Mouse (Mus musculus) stomach, postnatal 0 days (tissue): ENCODE measurements around the gene Stoml2.

Experiments used
- CTCF ChIP-seq: IDR thresholded peaks from 2 replicates; pipeline ENCODE4 v1.5.1; 2016; ENCODE audit warnings: antibody characterized with exemption, low read depth, mild to moderate bottlenecking, moderate library complexity
- EP300 ChIP-seq: optimal IDR thresholded peaks from 2 replicates; pipeline ENCODE3; 2016; ENCODE audit warnings: antibody characterized with exemption

DNA sequence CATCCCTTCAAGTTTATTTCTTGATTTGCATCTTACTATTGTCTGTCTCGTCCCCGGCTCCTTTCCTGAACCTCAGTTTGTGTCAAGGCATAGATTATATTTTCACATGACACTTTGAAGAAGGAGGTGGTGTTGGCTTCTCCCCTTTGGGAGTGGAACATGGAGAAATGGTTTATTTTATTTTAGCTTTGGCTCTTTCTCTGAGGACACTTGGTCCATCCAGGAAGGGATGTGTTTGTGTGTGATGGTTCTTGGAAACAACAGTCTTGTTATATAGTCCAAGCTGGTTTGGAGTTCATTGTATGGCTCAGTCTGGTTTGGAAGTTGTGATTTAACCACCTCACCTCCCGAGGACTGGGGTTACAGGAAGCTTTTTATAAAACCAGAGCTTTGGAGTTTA is 28.2 kb upstream of the Stoml2 start:
- TF ChIP-seq EP300 (no peak), CTCF (no peak)
